In the genomic region with DNA sequence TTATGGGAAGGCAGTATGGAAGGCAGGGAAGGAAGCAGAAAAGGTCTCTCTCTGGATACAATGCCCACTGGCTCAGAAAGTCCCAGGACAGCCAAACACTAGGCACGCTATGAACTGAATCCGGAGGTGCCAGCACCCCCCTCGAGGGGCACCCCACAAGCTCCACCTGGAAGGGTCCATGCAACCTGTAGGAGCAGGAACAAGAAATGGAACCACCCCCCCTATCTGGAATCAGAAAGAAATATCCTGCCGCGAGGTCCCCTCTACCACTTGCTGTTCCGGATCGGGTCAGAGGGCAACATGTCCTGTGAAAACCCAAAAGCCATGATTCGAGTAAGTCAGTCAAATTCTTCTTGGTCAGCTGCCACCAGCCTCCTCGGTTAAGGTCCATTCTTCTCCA, we compare ENCODE assay signal across 13 mouse cellular contexts. TPM values are rescaled to one million over a fixed set of nuclear protein-coding genes. Genes with fewer than 3 reads are reported as not detected.
DNase-seq lines count a peak whose midpoint lies in the region; ATAC-seq and TF ChIP-seq lines count a peak whose summit lies in the region.
"Had no signal": no experiment of that assay in that cellular context is flagged by ENCODE, and none has a peak within 500 bp of the region (broad histone marks: within the 10 kb centered on the region; RNA-seq: fewer than 3 reads in every experiment).

No protein-coding gene starts in this region.

- no peak for TF ChIP-seq POLR2A in ES-Bruce4 (IDR thresholded peaks at IDR 0.05; ENCODE audit: insufficient read depth, low read length)

- no peaks in the 10 kb centered on the region for H3K9me3 ChIP-seq in ES-Bruce4 (replicated peaks; ENCODE audit: control insufficient read depth, insufficient read depth, low read length, poor library complexity, severe bottlenecking)
- H3K9me3 ChIP-seq in forebrain, postnatal 0 days (ENCODE audit: low read length): no peaks in the 10 kb centered on the region
- H3K9me3 ChIP-seq in midbrain, embryonic 12.5 days: no peaks in the 10 kb centered on the region

- intact Hi-C loops in heart, postnatal 10 days (cut with DNase I): no loop called here

- H3K4me1 ChIP-seq in ES-Bruce4 (ENCODE audit: control insufficient read depth, insufficient read depth, low read length): peaks cover 2% of the 10 kb centered on the region
- H3K4me1 ChIP-seq in forebrain, postnatal 0 days (ENCODE audit: insufficient read depth): 0 out of 2 replicates have a peak, but pooled peaks cover 5% of the 10 kb centered on the region
- peaks cover 33% of the 10 kb centered on the region for H3K4me1 ChIP-seq in midbrain, embryonic 12.5 days

- peaks cover 5% of the 10 kb centered on the region for H3K27me3 ChIP-seq in ES-Bruce4 (ENCODE audit: control insufficient read depth, insufficient read depth, low read length, poor library complexity, severe bottlenecking)
- peaks cover 46% of the 10 kb centered on the region for H3K27me3 ChIP-seq in forebrain, postnatal 0 days (ENCODE audit: insufficient read depth, low read length)
- H3K27me3 ChIP-seq in midbrain, embryonic 12.5 days: peaks cover 74% of the 10 kb centered on the region

- DNase-seq in cerebellum, postnatal 10 days: peak; percentile 63 to 74
- DNase-seq in forebrain, postnatal 0 days: no peak
- no peak for DNase-seq in heart, postnatal 10 days
- DNase-seq in adrenal gland, postnatal 25 days: no peak
- DNase-seq in lung, postnatal 10 days: no peak
- DNase-seq: heart, postnatal 4 days; lung, postnatal 4 days had no signal

- H3K4me3 ChIP-seq in ES-Bruce4 (ENCODE audit: low read depth, low read length): peak overlapping the region; percentile 4; the same call in 1 of the 2 replicates
- H3K4me3 ChIP-seq in forebrain, postnatal 0 days (ENCODE audit: low read depth, low read length): peak overlapping the region; percentile 48
- peak overlapping the region; percentile 66 for H3K4me3 ChIP-seq in midbrain, embryonic 12.5 days

- peak overlapping the region; percentile 69 for H3K4me2 ChIP-seq in forebrain, postnatal 0 days (ENCODE audit: low read depth)
- H3K4me2 ChIP-seq in midbrain, embryonic 12.5 days (replicated peaks): peak overlapping the region; percentile 78

- TF ChIP-seq CTCF in ES-Bruce4 (IDR thresholded peaks at IDR 0.05; ENCODE audit: low read depth, low read length): no peak
- TF ChIP-seq CTCF in forebrain, postnatal 0 days (IDR thresholded peaks at IDR 0.05; ENCODE audit: low read depth): no peak

- TF ChIP-seq EP300 in ES-Bruce4 (IDR thresholded peaks at IDR 0.05; ENCODE audit: insufficient read depth, low read depth, low read length): no peak

- H3K36me3 ChIP-seq in ES-Bruce4 (ENCODE audit: control insufficient read depth, insufficient read depth, low read length, poor library complexity, severe bottlenecking): no peaks in the 10 kb centered on the region
- no peaks in the 10 kb centered on the region for H3K36me3 ChIP-seq in forebrain, postnatal 0 days (ENCODE audit: insufficient read depth)
- H3K36me3 ChIP-seq in midbrain, embryonic 12.5 days: no peaks in the 10 kb centered on the region
- H3K36me3 ChIP-seq: G1E had no signal

- no peak for ATAC-seq in forebrain, postnatal 0 days
- no peak for ATAC-seq in midbrain, embryonic 12.5 days (ENCODE audit: low FRiP score, low read depth)
- ATAC-seq in frontal cortex, adult (ENCODE audit: low TSS enrichment): no peak

- WGBS in forebrain, postnatal 0 days: 18% methylated on average over 9 of the region's 9 CpGs
- WGBS in midbrain, embryonic 12.5 days: 6% methylated on average over 9 of the region's 9 CpGs

- H3K9ac ChIP-seq in ES-Bruce4 (ENCODE audit: low read depth, poor library complexity, severe bottlenecking): no peak overlapping the region
- H3K9ac ChIP-seq in forebrain, postnatal 0 days: peak overlapping the region; percentile 50
- H3K9ac ChIP-seq in midbrain, embryonic 12.5 days (replicated peaks): peak overlapping the region; percentile 84

- no peak overlapping the region for H3K27ac ChIP-seq in ES-Bruce4 (ENCODE audit: insufficient read depth, low read length)
- H3K27ac ChIP-seq in forebrain, postnatal 0 days (ENCODE audit: low read depth, low read length): peak overlapping the region; percentile 35; the same call in 1 of the 2 replicates
- H3K27ac ChIP-seq in midbrain, embryonic 12.5 days (replicated peaks): peak overlapping the region; percentile 96

RNA-seq across cellular contexts. Expression of a gene that starts 3.5 kb away (rescaled TPM):
- 24.8 and 26.6 TPM in 2 replicates for polyA plus RNA-seq in ES-Bruce4 (2011; ENCODE audit: insufficient read depth, insufficient read length, low read depth, missing spikeins)
- total RNA-seq in forebrain, postnatal 0 days (2014; rRNA removed): 13.9 and 22.8 TPM in 2 replicates
- polyA plus RNA-seq in forebrain, postnatal 0 days (2015; fragmentation: Nextera tagmentation; extraction: Ambion mirVana): 5.1 and 13.8 TPM in 2 replicates
- polyA plus RNA-seq in midbrain, embryonic 12.5 days (2016; fragmentation: Nextera tagmentation; extraction: Ambion mirVana): 15.7 and 30.2 TPM in 2 replicates
- total RNA-seq in heart, postnatal 10 days (2021): not detected
- total RNA-seq in adrenal gland, postnatal 25 days (2021): not detected in 2 replicates
- total RNA-seq: heart, postnatal 4 days had no signal
- polyA plus RNA-seq: G1E had no signal

RNA-seq across cellular contexts. Expression of a gene that starts 11.1 kb away (rescaled TPM):
- polyA plus RNA-seq in ES-Bruce4 (2011; ENCODE audit: insufficient read depth, insufficient read length, low read depth, missing spikeins): 0.33 and 0.40 TPM in 2 replicates
- total RNA-seq in forebrain, postnatal 0 days (2014; rRNA removed): 0.33 and 0.38 TPM in 2 replicates
- 0.12 TPM in 1 of 2 replicates, not detected in the other for polyA plus RNA-seq in forebrain, postnatal 0 days (2015; fragmentation: Nextera tagmentation; extraction: Ambion mirVana)
- polyA plus RNA-seq in midbrain, embryonic 12.5 days (2016; fragmentation: Nextera tagmentation; extraction: Ambion mirVana): 1.7 and 2.6 TPM in 2 replicates
- not detected for total RNA-seq in heart, postnatal 10 days (2021)
- not detected in 2 replicates for total RNA-seq in adrenal gland, postnatal 25 days (2021)
- total RNA-seq: heart, postnatal 4 days had no signal
- polyA plus RNA-seq: G1E had no signal

RNA-seq across cellular contexts. Expression of a gene that starts 13.3 kb away (rescaled TPM):
- 25.2 and 27.0 TPM in 2 replicates for polyA plus RNA-seq in ES-Bruce4 (2011; ENCODE audit: insufficient read depth, insufficient read length, low read depth, missing spikeins)
- total RNA-seq in forebrain, postnatal 0 days (2014; rRNA removed): 44.9 and 105 TPM in 2 replicates
- 9.6 and 16.3 TPM in 2 replicates for polyA plus RNA-seq in forebrain, postnatal 0 days (2015; fragmentation: Nextera tagmentation; extraction: Ambion mirVana)
- 14.2 and 21.1 TPM in 2 replicates for polyA plus RNA-seq in midbrain, embryonic 12.5 days (2016; fragmentation: Nextera tagmentation; extraction: Ambion mirVana)
- not detected for total RNA-seq in heart, postnatal 10 days (2021)
- not detected in 2 replicates for total RNA-seq in adrenal gland, postnatal 25 days (2021)
- total RNA-seq: heart, postnatal 4 days had no signal
- polyA plus RNA-seq: G1E had no signal

RNA-seq across cellular contexts. Expression of a gene that starts 28.4 kb away (rescaled TPM):
- polyA plus RNA-seq in ES-Bruce4 (2011; ENCODE audit: insufficient read depth, insufficient read length, low read depth, missing spikeins): not detected in 2 replicates
- total RNA-seq in forebrain, postnatal 0 days (2014; rRNA removed): 0.15 and 1.0 TPM in 2 replicates
- 0.23 TPM in 1 of 2 replicates, not detected in the other for polyA plus RNA-seq in forebrain, postnatal 0 days (2015; fragmentation: Nextera tagmentation; extraction: Ambion mirVana)
- polyA plus RNA-seq in midbrain, embryonic 12.5 days (2016; fragmentation: Nextera tagmentation; extraction: Ambion mirVana): 0.31 and 0.68 TPM in 2 replicates
- not detected for total RNA-seq in heart, postnatal 10 days (2021)
- not detected in 2 replicates for total RNA-seq in adrenal gland, postnatal 25 days (2021)
- total RNA-seq: heart, postnatal 4 days; left cerebral cortex, adult 18-20 months had no signal
- polyA plus RNA-seq: frontal cortex, adult 2 months; G1E had no signal

Comparison
In these comparisons a context has a peak if more than half of its experiments do, and no peak if none do; other contexts are left out.
1. H3K4me3 ChIP-seq: peak in every context shown above with its lines; median percentile 66 in midbrain, embryonic 12.5 days; 48 in forebrain, postnatal 0 days; 4 in ES-Bruce4.
2. DNase-seq: peak in cerebellum, postnatal 10 days (2 of 2); none in forebrain, postnatal 0 days (single experiment), heart, postnatal 10 days (0 of 2), adrenal gland, postnatal 25 days (single experiment) and lung, postnatal 10 days (single experiment).
3. RNA of a gene that starts 3.5 kb away (total RNA-seq): 13.9 to 22.8 TPM in forebrain, postnatal 0 days; not detected in heart, postnatal 10 days and not detected in adrenal gland, postnatal 25 days; every median in the first group is over 10 times any median in the second.
4. RNA of a gene that starts 13.3 kb away (total RNA-seq): 44.9 to 105 TPM in forebrain, postnatal 0 days; not detected in heart, postnatal 10 days and not detected in adrenal gland, postnatal 25 days; every median in the first group is over 10 times any median in the second.